Mouse (Mus musculus) spleen, adult 18-20 months (tissue): Measurements from ENCODE around the gene Pi16.

Experiments
- DNase-seq, 2 experiments: peaks; one replicate each; pipeline ENCODE4 v3.0.0; 2022; ENCODE audit warnings: mixed read lengths in 2 of 2

Pi16 gene

DNA sequence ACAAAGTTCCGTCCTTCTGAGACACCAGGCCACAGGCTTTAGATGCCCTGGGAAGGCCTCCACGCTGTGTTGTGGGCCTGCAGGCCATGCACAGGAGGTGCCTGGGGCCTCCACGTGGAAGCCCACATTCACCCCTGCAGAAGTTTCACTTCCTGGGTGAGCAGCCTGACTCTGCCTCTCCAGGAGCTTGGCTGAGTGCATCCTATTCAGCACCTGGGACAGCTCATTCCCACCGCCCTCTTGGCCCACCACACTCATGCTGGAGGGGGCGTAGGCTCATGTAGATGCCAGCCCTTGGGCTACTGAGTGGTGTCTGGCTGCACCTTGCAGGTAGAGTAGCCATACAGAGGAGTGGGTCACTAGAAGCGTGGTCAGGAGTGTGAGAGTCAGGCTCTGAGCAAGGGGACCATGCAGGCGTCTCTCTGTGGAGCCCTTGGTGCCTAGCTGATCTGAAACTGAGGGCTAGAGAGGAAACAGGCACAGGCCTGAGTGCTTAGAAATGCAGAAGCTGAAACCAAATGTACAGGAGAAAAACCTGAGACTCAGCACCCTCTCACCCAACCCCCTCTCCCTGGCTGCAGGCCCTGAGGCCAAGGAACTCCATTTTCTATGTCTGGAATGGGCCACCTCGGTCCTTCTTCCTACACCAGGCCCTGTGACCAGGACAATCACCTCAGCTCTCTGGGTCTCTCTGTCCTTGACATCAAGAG lies 44.7 kb downstream of the Pi16 start:
- peak; percentile 57 to 60 for DNase-seq

DNA sequence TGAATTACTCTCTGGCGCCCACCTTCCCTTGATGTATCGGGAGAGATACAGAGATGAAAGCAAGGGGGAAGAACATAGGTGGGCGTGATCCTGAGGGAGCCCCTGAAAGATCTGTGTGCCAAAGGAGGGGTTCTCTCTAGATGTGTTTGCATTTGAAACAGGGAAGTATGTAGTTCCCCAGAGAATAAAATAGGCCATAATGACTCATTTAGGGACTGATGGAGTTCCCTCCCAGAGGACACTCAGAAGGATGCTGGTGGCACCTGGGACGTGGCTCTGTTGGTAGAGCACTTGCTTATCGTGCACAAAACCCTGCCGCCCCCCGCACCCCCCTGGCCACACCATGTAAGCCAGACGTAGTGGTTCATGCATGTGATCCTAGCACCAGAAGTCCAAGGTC lies 45.6 kb downstream of the Pi16 start:
- no peak for DNase-seq

DNA sequence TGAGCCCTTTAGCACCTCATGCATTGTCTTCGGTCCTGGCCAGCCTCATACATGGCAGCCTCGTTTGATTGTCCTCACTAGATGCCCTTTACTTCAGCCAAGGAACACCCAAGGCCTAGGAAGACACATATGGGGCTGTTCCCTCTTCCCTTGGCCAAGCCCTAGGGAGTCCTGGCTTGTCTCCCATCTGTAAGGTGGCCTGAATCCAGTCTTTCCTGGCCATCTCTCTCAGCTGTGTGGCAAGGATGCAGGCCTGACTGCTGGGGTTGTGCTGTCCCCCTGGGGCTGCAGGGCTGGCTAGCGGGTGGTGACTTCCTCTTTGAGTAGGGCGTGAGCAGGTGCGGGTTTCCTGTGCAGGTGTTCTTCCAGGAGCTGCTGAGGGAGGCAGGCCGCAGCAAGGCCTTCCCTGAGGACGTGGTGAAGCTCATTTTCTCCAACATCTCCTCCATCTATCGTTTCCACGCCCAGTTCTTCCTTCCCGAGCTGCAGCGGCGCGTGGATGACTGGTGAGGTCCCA lies 47.7 kb downstream of the Pi16 start:
- DNase-seq = peak; percentile 51 to 65

DNA sequence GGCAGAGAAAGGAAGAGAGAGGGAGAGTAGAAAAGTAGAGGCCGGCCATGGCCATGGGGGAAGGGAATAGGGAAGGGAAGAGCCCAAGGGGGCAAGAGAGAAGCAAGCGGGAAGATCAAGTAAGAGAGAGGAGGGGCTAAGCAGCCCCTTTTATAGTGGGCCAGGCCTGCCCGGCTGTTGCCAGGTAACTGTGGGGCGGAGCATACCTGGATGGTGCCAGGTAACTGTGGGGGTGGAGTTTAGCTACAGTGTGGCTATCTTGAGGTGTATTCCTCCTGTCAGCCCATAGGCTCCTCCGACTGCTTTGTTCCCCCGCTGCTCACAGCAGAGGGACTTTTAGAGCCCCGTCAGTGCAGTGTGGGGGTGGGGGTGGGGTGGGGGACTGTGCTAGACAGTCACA lies 51.2 kb downstream of the Pi16 start:
- DNase-seq = no peak

- DNase-seq = peak; percentile 83 to 90
Measured at GRCm38 (mm10) chr17:29370984-29371723, 53.7 kb downstream of the Pi16 start.

DNA sequence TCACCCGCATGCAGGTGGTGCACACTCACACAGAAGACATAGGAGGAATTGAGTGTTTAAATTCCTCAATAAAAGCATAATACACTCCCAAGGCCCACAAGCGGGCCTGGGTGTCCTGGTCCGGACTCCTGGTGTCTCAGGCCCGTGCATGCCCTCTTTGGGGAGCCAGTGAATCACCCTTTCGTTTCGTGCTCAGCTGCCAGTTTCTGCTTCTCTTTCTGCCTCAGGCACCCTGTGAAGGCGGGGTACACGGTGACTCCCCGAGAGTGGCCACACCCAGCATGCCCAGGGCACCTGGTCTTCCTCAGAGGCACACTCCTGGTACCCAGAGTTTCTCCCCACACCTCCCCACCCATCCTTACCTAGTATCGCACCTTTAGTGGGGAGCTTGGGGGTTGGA lies 58.4 kb downstream of the Pi16 start:
- peak in 1 of 2 experiments; percentile 11 for DNase-seq

GRCm38 (mm10) chr17:29378056-29378455 lies 60.6 kb downstream of the Pi16 start:
- DNase-seq = no peak
